ENCODE assay signal across 11 mouse cellular contexts in genomic region chr3:104673642-104674328, GRCm38 (mm10). TPM values are rescaled to one million over a fixed set of nuclear protein-coding genes. Genes with fewer than 3 reads are reported as not detected.
DNase-seq lines count a peak whose midpoint lies in the region; ATAC-seq and TF ChIP-seq lines count a peak whose summit lies in the region.
"Had no signal": no experiment of that assay in that cellular context is flagged by ENCODE, and none has a peak within 500 bp of the region (broad histone marks: within the 10 kb centered on the region; RNA-seq: fewer than 3 reads in every experiment).

No protein-coding gene starts in this region.

- no peaks in the 10 kb centered on the region for H3K9me3 ChIP-seq in heart, embryonic 13.5 days
- no peaks in the 10 kb centered on the region for H3K9me3 ChIP-seq in embryonic facial prominence, embryonic 10.5 days
- no peaks in the 10 kb centered on the region for H3K9me3 ChIP-seq in liver, postnatal 0 days (ENCODE audit: low read length)
- no peaks in the 10 kb centered on the region for H3K9me3 ChIP-seq in forebrain, postnatal 0 days (ENCODE audit: low read length)
- H3K9me3 ChIP-seq: embryonic facial prominence, embryonic 13.5 days; hindbrain, embryonic 13.5 days had no signal

- WGBS in heart, embryonic 13.5 days = 48% methylated on average over 4 of the region's 4 CpGs
- WGBS in embryonic facial prominence, embryonic 10.5 days = 62% methylated on average over 4 of the region's 4 CpGs
- WGBS in liver, postnatal 0 days (ENCODE audit: insufficient replicate concordance) = 47% methylated on average over 4 of the region's 4 CpGs
- 88% methylated on average over 4 of the region's 4 CpGs for WGBS in forebrain, postnatal 0 days

- DNase-seq in heart, postnatal 14 days = no peak
- DNase-seq in embryonic facial prominence, embryonic 10.5 days (ENCODE audit: low spot score) = no peak
- DNase-seq in liver, postnatal 0 days = peak; percentile 44
- no peak for DNase-seq in frontal cortex, postnatal 14 days (ENCODE audit: low spot score in 2 of 2)
- no peak for DNase-seq in forebrain, postnatal 0 days
- no peak for DNase-seq in left cerebral cortex, postnatal 14 days (ENCODE audit: low spot score in 2 of 2)
- DNase-seq: cerebellum, adult 2 months had no signal

- peaks cover 45% of the 10 kb centered on the region for H3K4me1 ChIP-seq in heart, embryonic 13.5 days
- peaks cover 53% of the 10 kb centered on the region for H3K4me1 ChIP-seq in embryonic facial prominence, embryonic 10.5 days
- peaks cover 66% of the 10 kb centered on the region for H3K4me1 ChIP-seq in liver, postnatal 0 days (ENCODE audit: insufficient read depth)
- peaks cover 6% of the 10 kb centered on the region; the same call in 1 of the 2 replicates for H3K4me1 ChIP-seq in forebrain, postnatal 0 days (ENCODE audit: insufficient read depth)

- TF ChIP-seq CTCF in C2C12 (IDR thresholded peaks at IDR 0.05; ENCODE audit: control insufficient read depth, insufficient read depth, insufficient read length) = no peak
- TF ChIP-seq CTCF in liver, postnatal 0 days (IDR thresholded peaks at IDR 0.05; ENCODE audit: low read depth) = 0 out of 2 replicates have a peak, but pooled peaks have one; percentile 14
- no peak for TF ChIP-seq CTCF in forebrain, postnatal 0 days (IDR thresholded peaks at IDR 0.05; ENCODE audit: low read depth)

- TF ChIP-seq EP300 in liver, postnatal 0 days (IDR thresholded peaks at IDR 0.05; ENCODE audit: low read depth) = peak; percentile 93

- H3K4me3 ChIP-seq in heart, embryonic 13.5 days = no peak overlapping the region
- H3K4me3 ChIP-seq in C2C12 (ENCODE audit: insufficient read depth, poor library complexity, severe bottlenecking) = no peak overlapping the region
- H3K4me3 ChIP-seq in embryonic facial prominence, embryonic 10.5 days = no peak overlapping the region
- H3K4me3 ChIP-seq in liver, postnatal 0 days (ENCODE audit: low read depth, low read length) = no peak overlapping the region
- no peak overlapping the region for H3K4me3 ChIP-seq in forebrain, postnatal 0 days (ENCODE audit: low read depth, low read length)
- H3K4me3 ChIP-seq: embryonic facial prominence, embryonic 13.5 days had no signal

- H3K9ac ChIP-seq in heart, embryonic 13.5 days = peak overlapping the region; percentile 79
- H3K9ac ChIP-seq in liver, postnatal 0 days (replicated peaks) = peak overlapping the region; percentile 48
- no peak overlapping the region for H3K9ac ChIP-seq in forebrain, postnatal 0 days
- H3K9ac ChIP-seq: embryonic facial prominence, embryonic 13.5 days had no signal

- no peaks in the 10 kb centered on the region for H3K79me3 ChIP-seq in C2C12 (ENCODE audit: low read depth)

- peak overlapping the region; percentile 66 for H3K27ac ChIP-seq in heart, embryonic 13.5 days (replicated peaks)
- H3K27ac ChIP-seq in embryonic facial prominence, embryonic 10.5 days (replicated peaks) = 0 out of 2 replicates have a peak overlapping the region, but pooled peaks have one; percentile 65
- H3K27ac ChIP-seq in liver, postnatal 0 days (ENCODE audit: low read depth) = peak overlapping the region; percentile 98
- H3K27ac ChIP-seq in forebrain, postnatal 0 days (ENCODE audit: low read depth, low read length) = no peak overlapping the region
- H3K27ac ChIP-seq: embryonic facial prominence, embryonic 13.5 days; hindbrain, embryonic 13.5 days had no signal

- peak overlapping the region; percentile 83 for H3K4me2 ChIP-seq in heart, embryonic 13.5 days
- peak overlapping the region; percentile 81 for H3K4me2 ChIP-seq in liver, postnatal 0 days (ENCODE audit: low read depth, low read length)
- no peak overlapping the region for H3K4me2 ChIP-seq in forebrain, postnatal 0 days (ENCODE audit: low read depth)

- H3K36me3 ChIP-seq in heart, embryonic 13.5 days = no peaks in the 10 kb centered on the region
- H3K36me3 ChIP-seq in C2C12 (ENCODE audit: control insufficient read depth, insufficient read depth) = no peaks in the 10 kb centered on the region
- no peaks in the 10 kb centered on the region for H3K36me3 ChIP-seq in embryonic facial prominence, embryonic 10.5 days (replicated peaks)
- no peaks in the 10 kb centered on the region for H3K36me3 ChIP-seq in liver, postnatal 0 days (replicated peaks; ENCODE audit: insufficient read depth, low read length)
- no peaks in the 10 kb centered on the region for H3K36me3 ChIP-seq in forebrain, postnatal 0 days (ENCODE audit: insufficient read depth)
- H3K36me3 ChIP-seq: embryonic facial prominence, embryonic 13.5 days; hindbrain, embryonic 13.5 days had no signal

- intact Hi-C loops in heart, postnatal 14 days (cut with DNase I) = loop anchor here (2.0 kb wide), 1 partner anchor 133 kb away; no protein-coding TSS in a partner anchor
- intact Hi-C loops in left cerebral cortex, postnatal 14 days (cut with DNase I) = loop anchor here (2.0 kb wide), 3 partner anchors 29 to 161 kb away; no protein-coding TSS in a partner anchor

- no peaks in the 10 kb centered on the region for H3K27me3 ChIP-seq in heart, embryonic 13.5 days (replicated peaks)
- H3K27me3 ChIP-seq in C2C12 (ENCODE audit: control insufficient read depth, insufficient read depth, insufficient read length) = no peaks in the 10 kb centered on the region
- no peaks in the 10 kb centered on the region for H3K27me3 ChIP-seq in embryonic facial prominence, embryonic 10.5 days (replicated peaks; ENCODE audit: low read depth, poor library complexity, severe bottlenecking)
- no peaks in the 10 kb centered on the region for H3K27me3 ChIP-seq in liver, postnatal 0 days (ENCODE audit: insufficient read depth, low read length)
- no peaks in the 10 kb centered on the region for H3K27me3 ChIP-seq in forebrain, postnatal 0 days (ENCODE audit: insufficient read depth, low read length)
- H3K27me3 ChIP-seq: embryonic facial prominence, embryonic 13.5 days; hindbrain, embryonic 13.5 days had no signal

- no peaks in the 10 kb centered on the region for H3K79me2 ChIP-seq in C2C12 (ENCODE audit: control insufficient read depth, insufficient read depth)

- H3ac ChIP-seq in C2C12 (ENCODE audit: control insufficient read depth, insufficient read length, low read depth) = no peak overlapping the region

- ATAC-seq in heart, embryonic 13.5 days (ENCODE audit: extremely low read depth, insufficient number of reproducible peaks, low FRiP score, low TSS enrichment) = no peak
- ATAC-seq in liver, postnatal 0 days = peak; percentile 63
- no peak for ATAC-seq in forebrain, postnatal 0 days

TF ChIP-seq in C2C12, 6 proteins besides CTCF, POLR2A, EP300 and RAD21:
- TF ChIP-seq MYOG (IDR thresholded peaks at IDR 0.05; ENCODE audit: control insufficient read depth, extremely low read depth, insufficient read length) (no peak), USF1 (IDR thresholded peaks at IDR 0.05; ENCODE audit: low read depth) (peak; percentile 60)
TF ChIP-seq in C2C12: peak in this region for 1.

RNA-seq across cellular contexts. Expression of gene Slc16a1, which starts 35.3 kb away (rescaled TPM):
- 65.4 and 70.4 TPM in 2 replicates for polyA plus RNA-seq in heart, embryonic 13.5 days (2015; fragmentation: Nextera tagmentation; extraction: Ambion mirVana)
- 100 to 1,000 TPM; 153 to 157 TPM for total RNA-seq in heart, postnatal 14 days (2021)
- 25.8 TPM for polyA plus RNA-seq in C2C12 (2012; fragmentation: generic; extraction: Trizol)
- polyA plus RNA-seq in embryonic facial prominence, embryonic 10.5 days (2016; fragmentation: Nextera tagmentation; extraction: Ambion mirVana) = 45.9 and 49.6 TPM in 2 replicates
- 62.7 and 69.6 TPM in 2 replicates for polyA plus RNA-seq in liver, postnatal 0 days (2015; fragmentation: Nextera tagmentation; extraction: Ambion mirVana)
- 32.1 and 33.4 TPM in 2 replicates for total RNA-seq in forebrain, postnatal 0 days (2014; rRNA removed)
- 17.4 and 20.2 TPM in 2 replicates for polyA plus RNA-seq in forebrain, postnatal 0 days (2015; fragmentation: Nextera tagmentation; extraction: Ambion mirVana)
- total RNA-seq in left cerebral cortex, postnatal 14 days (2021) = 10 to 100 TPM; 73.0 to 75.0 TPM
